Mouse (Mus musculus): ENCODE measurements at regions not wholly inside any gene's neighbourhood (a gene's known extent, or its start where the extent isn't known, plus 50 kb on each side); places are given as distances from the start of the nearest gene placed in this dataset.
"Not testable (repeated sequence)": the region's sequence is repeated elsewhere in the genome, so short reads cannot be mapped to it uniquely, and the experiment has no call there.

DNA sequence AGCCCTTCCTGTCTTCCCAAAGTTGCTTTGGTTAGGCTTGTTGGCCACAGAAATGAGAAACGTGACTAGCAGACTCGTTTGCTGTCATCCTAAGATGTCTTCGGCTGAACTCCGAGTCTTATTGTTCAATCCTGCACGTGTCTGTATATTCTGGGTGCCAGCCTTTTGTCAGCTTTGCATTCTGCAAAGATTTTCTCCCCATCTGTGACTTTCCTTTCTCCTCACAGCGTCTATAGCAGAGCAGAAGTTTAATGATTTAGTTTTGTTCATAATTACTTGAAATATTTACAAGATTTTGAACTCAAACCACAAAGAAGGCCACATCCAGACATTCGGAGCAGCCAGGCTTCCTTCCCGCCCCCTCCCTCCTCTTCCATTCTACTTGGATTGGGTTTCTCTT lies 152.5 kb downstream of the Kif26a start:
- DNase-seq (ENCODE audit: low read depth, low spot score), result no peak

DNA sequence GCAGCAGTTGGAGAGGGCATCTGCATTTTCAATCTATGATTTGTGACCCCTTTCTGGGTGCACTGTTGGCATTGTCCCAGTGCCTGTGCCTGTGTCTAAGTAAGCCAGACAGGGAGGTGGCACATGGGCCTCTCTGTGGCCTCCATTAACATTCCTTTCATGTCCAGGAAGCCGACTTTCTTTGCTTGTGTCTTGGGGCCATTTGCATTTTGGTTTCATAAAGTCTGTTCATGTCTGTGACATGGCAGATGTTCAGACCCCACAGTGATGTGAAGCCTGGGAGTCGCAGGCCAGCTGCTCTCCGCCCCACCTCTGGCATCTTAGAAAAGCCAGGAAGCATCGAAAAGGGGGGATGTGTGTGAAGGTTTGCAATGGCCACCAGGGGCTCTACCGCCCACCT lies 153.1 kb downstream of the Kif26a start:
- DNase-seq (ENCODE audit: low read depth, low spot score), result no peak

DNA sequence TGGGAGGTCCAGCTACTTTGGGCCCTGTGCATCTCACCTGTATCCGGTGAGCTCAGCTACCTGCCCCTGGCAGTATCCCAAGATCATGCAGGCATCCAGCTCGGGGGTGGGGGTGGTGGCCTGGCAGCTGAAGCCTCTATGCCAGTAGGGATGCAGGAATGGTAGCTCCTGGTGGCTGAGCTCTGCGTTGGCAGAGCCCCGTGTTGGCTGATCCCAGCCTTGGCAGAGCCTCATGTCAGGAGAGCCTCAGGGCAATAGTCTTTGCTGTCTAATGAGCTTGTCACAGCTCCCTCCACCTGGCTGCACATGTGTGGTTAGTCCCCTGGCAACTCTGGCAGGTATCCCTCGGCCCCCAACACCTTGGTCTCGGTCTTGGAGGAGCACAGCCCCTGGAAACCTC lies 153.6 kb downstream of the Kif26a start:
- DNase-seq (ENCODE audit: low read depth, low spot score), result peak; percentile 21

DNA sequence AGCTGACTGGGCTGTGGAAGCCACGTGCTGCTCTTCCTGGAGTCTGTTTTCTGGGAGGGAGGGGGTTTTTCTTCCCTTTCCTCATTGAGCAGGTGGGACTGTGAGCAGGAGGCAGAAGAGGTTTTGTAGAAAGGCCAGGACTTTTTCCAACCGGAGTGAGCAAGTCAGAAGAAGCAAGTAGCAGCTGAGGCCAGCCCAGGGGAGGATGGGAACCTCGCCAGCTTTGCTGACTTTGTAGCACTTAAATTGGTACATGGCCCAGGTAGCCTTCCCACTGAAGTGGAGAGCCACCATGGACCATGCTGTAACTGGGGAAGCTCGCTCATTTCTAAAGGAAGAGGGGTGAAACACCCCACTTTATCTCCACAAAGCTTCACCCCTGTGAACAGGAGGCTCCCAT lies 154.1 kb downstream of the Kif26a start:
- DNase-seq (ENCODE audit: low read depth, low spot score), result no peak

DNA sequence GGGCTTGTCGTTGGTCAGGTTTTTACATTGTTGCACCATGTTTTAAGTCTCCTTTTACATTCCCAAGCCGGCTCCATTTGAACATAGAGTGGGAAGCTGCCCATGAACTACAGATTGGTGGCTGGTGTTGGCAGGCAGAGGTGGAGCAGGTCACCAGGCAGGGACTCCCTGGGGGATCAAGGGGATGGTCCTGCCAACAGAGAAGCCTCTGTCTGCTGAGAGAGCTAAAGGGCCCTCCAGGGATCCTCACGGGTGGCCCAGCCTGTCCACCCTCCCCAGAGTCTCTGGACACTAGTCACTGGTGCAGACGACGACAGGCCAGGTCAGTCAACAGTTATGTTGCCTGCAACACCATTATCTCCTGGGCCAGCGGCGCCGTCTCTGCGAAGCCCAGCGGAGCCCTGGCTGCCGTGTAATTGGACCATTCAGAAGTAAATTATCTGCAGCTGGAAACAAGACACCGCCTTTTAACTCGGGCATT lies 155.4 kb downstream of the Kif26a start:
- DNase-seq (ENCODE audit: low read depth, low spot score), result no peak

DNA sequence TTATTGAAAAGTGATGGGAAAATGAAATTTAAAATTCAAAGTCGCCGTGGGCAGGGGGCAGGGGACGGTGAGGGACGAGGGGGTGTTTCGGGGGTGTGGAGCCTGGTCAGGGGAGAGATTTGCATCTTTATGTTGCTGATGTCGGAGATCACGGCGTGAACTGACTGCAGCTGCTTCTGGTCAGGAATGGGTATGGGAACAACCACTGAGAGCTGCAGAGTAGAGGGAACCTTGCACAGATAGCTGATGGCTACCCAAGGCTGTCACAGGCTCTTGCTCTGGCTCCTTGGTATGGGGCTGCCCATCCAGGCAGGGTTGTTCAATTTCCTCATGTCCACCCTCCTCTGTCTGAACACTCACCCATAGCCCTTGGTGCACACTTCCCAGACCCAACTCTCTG lies 155.9 kb downstream of the Kif26a start:
- no peak for DNase-seq (ENCODE audit: low read depth, low spot score)

DNA sequence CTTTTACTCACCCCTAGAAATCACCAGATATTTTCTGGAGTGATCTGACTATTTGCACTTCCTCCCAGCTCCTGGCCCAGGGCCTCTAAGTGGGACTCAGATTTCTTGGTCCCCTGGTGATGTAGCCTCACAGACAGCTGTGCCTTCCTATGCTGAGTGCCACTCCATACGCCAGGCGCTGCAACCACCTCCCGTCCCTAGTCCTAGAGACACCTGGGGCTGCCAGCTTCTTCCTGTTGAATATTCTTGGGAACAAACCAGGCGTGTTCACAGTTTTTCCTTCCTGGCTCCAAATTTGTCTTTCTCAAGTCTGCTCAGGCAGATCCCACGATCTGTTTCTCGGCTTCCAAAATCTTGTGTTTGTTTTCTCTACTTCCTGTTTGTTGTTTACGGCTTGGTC lies 160.2 kb downstream of the Kif26a start:
- DNase-seq (ENCODE audit: low read depth, low spot score), result peak; percentile 51

DNA sequence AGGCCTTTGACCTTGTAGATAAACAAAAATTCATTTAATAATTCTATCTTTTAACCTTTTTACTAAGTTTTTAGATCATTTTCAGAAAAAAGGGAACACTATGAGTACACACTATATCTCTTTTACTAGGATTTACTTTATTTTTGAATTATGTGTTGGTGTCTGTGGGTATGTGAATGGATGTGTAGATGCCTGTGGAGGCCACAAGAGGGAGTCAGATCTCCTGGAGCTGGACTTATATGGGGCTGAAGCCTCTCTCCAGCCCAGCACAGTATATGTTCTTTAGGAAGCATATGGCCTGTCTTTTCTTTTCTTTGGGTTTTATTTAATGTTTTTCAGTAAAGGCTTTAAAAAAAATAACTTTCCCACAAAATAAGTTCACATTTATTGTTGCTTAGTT lies 162.0 kb downstream of the Kif26a start:
- DNase-seq (ENCODE audit: low read depth, low spot score), result no peak

DNA sequence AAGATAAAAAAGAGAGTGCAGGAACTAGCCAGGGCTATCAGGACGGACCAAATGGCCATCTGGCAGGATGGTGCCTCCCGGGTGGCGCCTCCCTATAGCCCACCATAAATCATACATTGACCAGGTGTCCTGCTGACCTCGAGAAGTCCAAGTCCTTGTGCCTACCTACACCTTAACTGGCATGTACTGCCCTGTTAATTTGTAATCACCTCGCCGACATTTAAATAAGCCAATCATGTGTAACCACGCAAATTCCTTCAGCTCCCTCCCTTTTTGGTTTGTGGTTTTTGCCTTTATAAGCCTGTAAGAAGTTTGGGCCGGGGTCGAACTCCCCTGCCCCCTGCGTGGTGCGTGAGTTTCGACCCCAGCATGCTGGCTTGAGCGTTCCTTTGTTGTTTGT lies 163.1 kb downstream of the Kif26a start:
- not testable (repeated sequence) for DNase-seq (ENCODE audit: low read depth, low spot score)

DNA sequence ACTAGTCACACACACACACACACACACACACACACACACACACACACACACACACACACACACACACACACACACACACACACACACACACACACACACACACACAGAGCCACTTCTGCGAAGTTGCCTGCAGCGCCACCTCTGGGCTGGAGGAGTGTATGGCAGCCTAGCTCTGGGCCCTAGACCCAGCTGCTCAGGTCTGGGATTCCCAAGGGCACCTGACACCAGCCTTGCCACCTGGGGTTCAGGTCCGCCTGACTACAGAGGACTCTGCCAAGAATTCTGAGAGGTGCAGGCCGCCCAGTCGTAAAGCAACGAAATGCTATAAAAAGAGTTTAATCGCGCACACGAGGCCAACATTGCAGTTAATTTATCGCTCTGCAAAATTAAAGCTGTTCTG lies 163.8 kb downstream of the Kif26a start:
- no peak for DNase-seq (ENCODE audit: low read depth, low spot score)

DNA sequence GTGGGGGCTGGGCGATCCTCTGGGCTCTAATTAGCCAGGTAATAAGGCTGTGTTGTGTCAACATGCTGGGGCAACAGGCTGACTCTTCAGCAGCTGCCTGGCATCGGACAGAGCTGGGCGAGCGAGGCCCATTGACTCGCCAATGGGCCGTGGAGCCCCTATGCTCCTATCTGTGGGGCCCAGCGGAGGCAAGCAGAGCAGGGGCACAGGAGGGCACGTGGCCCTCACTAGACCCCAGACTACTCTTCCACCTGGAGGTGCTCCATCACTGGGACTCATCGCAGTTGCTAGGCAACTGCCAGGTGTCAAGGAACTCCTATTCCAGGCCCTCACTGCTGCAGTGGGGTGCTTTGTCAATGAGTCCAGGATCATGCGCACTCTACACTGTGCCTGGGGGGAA lies 164.7 kb downstream of the Kif26a start:
- no peak for DNase-seq (ENCODE audit: low read depth, low spot score)

DNA sequence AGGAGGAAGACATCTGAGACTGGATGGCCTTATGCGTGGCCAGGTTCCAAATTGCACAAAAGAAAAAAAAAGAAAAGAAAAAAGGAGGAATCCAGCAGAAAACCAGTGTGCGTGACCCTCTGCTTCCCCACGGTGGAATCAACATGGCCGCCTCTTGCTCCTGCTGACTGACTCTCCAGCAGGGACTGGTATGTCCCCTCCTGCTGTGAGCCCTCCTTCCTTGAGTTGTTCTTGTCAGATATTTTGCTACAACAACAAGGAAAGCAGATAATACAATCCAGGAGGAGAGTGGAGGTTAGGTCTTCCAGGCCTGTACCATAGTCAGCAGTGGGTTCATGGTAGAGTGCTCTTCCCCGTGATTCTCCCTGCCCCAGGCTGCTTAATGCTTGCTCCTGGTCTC lies 168.8 kb downstream of the Kif26a start:
- DNase-seq (ENCODE audit: low read depth, low spot score), result no peak

DNA sequence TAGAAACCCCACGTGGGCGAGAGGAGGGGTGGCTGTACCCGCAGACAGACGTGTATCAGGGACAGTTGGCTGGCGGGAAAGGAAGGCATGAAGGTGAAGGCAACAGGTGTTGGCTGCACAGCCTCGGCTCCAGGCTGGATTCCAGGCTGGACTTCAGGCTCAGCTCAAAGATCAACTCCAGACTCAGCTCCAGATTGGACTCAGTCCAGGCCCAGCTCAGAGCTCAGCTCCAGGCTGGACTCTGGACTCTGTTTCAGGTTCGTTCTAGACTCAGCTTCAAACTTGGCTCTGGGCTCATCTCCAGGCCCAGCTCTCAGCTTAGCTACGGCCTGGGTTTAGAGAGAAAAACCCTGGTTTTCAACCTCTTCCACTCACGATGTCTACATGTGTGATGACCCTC lies 171.2 kb downstream of the Kif26a start:
- no peak for DNase-seq (ENCODE audit: low read depth, low spot score)

DNA sequence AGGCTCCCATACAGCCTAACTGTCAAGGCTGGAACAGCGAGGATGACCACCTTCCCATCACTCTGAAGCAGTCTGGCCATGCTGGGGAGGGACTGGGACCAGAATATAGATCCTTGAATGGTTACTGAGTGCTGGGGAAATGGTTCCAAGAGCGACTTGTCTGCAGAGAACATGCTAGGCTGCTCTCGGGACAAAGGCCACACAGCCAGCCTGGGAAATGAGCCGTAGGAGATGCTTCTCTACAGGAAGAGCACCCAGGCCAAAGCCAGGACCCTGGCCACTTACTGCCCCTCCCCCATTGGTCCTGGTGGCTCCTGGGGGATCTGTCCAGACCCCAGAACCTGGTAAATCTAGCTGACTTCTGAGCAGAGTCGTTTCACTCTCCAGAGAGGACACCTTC lies 170.8 kb upstream of the A530016L24Rik start:
- DNase-seq (ENCODE audit: low read depth, low spot score), result no peak

DNA sequence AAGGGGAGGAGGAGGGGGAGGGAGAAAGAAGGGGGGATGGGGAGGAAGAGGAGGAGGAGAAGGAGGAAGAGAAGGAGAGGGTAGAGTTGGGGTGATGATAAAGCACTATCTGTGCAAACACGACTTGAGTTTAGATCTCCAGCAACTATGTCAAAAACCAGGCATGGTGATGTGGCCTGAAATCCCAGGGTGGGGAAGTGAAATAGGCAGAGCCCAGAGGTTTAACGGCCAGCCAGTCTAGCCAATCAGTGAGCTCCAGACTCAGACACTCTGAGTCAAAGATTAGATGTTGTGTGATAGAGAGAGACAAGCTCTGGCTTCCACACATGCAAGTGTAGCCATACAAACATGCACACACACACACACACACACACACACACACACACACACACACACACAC lies 167.1 kb upstream of the A530016L24Rik start:
- no peak for DNase-seq (ENCODE audit: low read depth, low spot score)

DNA sequence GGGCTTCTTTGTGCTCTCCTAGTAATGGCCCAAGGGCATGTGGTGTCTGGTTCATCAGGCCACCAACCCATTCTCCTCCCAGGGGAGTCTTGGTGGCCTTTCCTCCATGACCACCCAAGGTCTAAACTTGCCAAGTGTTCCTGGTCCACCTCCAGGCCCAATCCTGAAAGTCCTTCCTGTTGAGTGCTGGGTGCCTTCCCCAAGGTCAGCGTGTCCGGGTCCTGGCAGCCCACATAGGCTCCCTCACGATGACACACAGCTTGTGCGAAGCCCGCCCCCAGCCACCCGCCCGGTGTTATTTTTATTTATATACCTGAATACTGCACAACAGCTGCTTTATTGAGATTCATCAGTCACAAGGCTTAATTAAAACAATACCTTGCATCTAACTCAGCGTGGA lies 161.8 kb upstream of the A530016L24Rik start:
- no peak for DNase-seq (ENCODE audit: low read depth, low spot score)

DNA sequence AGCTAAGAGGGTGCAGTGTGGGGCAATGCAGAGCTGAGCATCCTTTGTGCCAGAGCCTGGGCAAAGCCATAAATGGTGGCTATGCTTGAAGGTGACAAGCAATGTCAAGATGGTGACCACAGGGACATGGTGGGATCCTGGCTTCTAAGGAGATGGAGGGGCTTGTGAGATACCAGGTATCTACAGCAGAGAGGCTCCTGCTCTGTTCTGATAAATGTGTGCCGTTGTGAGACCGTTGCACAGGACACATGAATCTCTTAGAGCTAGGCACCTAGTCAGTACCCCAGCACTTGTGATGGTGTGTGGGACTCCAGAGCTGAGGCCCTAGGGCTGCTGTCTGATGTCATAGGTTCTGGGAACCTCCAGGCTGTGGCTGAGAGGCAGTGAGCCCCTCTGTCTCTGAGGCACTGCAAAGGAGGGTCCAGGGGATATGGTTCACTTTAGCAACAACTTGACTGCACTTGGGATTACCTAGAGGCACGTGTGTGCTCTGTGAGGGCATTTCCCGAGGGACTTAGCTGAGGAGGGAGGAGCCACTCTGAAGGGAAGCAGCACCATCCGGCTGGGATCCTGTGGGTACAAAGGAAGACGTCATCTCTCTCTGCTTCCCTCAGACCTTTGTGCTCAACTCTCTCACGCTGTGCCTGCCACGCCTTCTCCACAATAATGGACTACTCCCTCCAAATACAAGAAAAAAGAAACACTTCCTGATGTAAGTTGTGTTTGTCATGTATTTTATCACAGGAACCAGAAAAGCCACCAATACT lies 160.3 kb upstream of the A530016L24Rik start:
- DNase-seq (ENCODE audit: low read depth, low spot score), result peak; percentile 61

DNA sequence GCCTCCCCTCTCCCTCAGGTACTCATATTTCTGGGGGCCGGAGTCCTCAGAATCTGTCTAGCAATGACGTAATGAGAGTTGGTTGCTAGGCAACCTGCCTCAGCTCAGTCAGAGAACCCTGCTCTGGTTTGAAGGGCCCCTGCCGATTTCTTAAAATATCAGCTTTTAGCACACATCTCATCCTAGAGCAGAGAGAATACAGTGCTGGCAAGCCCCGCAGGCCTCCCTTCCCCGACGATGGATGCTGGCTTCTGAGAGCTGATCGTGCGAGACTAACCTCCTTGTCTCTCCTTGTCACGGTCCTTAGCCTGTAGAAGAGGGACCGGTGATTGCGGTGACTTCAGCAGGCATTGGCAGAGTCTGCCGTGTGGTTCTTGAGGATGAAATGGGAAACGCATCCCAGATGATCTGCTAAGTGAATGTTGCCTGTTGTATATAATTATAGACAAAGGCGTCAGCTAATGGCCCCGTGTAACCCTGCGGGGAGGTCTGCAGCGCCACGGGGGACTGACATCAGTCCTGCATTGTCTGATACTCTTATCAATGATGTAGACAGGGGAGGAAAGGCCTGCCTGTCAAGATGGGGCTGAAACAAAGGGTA lies 159.4 kb upstream of the A530016L24Rik start:
- peak; percentile 92 for DNase-seq (ENCODE audit: low read depth, low spot score)

DNA sequence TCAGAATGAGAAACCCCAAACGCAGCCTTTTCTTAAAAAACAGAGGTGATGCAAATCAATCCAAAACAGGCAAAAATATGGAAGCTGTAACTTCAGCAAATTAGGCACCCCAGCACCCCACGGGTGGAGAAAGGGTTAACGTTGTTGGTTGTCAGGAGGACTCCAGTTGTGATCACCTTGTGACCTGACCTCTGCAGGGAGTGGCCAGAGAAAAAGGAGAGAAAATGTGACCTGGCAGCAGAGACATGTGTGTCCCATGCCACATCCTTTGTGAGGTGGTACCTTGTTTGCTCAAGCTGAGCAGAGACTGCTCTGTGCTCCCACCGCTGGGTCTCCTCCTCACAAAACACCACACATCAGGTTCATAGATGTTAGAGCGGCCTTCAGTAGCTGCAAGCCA lies 158.7 kb upstream of the A530016L24Rik start:
- no peak for DNase-seq (ENCODE audit: low read depth, low spot score)

DNA sequence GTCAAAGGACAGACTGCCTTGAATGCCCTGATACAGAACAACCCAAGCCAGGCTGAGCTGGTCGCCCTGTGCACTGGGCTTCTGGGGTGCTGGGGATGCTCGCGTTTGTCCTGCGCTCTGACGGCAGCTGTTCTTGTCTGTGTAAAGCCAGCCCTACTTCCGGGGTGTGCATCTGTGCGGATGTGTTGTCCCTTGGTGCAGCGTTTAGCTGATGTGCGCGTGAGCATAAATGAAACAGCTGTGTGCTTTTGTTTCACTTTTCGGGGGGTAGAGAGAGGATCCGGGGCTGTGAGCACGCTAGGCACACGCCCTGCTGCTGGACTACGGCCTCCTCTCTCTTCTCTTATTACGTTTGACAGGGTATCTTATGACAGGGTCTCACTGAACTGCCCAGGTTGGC lies 158.2 kb upstream of the A530016L24Rik start:
- peak; percentile 31 for DNase-seq (ENCODE audit: low read depth, low spot score)

DNA sequence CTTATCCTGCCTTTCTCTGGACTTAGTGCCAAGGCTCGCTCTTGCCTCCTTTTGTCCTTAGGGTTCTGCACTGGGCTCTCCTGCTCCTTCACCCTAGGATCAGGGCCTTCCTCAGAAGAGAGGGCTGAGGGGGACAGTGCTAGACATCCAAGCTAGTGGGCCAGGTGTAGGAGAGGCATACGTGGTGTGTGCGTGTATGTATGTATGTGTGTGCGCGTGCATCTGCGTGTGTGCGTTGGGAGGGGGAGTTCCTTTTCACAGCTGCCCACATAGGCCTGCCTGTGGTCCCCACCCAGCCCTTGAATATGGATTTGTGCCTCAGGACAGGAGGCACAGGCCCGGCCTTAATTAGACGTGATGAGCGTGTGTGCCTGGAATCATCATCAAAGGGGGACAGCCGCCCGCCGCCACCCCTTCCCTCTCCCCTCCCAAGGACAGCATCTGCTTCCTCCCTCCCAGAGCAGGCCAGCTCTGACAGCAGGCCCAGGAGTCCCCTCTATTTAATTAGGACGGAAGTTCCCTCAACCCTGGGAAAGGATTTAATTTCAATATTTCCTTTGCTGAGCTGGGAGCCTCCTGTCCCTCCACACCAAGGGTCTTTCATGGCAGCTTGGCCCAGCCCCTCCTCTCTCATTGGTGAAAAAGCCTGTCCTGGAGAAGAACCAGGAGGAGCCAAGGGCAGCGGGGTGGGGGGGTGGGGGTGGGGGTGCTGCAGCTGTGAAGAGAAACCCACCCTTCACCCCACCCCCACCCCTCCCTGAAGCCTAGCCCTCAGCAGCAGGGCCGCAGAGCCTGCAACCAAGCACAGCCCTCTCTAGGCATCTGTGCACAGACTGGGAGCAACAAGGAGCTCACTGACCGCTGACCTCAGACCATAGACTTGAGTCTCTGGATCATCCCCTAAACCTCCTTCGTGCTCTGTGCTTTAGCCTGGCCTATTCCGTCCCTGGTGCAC lies 155.8 kb upstream of the A530016L24Rik start:
- DNase-seq (ENCODE audit: low read depth, low spot score), result no peak

DNA sequence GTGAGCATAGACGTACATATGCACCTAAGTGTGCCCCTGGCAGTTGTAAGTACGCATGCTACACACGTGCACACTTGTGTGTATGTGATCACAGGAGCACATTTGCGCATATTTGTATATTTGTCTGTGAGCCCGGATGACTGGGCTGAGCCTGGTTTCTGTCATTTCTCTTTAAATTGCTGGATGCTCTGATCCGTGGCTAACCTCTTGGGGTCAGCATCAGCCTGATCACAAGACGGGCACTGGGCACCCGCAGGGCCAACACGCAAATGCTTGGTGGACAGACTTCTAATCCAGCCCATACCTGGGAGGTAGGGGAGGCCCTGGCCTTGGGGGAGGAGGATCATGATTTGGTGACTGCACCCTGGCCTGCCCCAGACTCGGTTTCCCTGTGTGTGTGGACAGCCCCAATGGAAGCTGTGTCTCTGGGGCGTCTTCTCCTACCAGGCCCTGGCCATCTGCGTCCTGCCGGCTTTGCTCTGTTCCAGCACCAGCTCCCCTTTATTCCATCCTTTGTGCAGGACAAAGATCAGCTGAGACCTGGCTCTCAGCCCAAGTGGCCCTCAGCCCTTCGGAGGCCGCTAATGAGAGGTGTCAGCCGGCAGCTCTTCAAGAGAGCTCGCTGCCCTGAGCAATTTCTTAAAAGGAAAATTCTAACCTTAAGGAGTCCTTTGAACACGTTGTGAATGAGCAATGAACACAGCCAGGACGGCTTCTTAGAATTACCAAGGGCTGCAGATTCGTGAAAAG lies 155.0 kb upstream of the A530016L24Rik start:
- peak; percentile 33 for DNase-seq (ENCODE audit: low read depth, low spot score)
